Mouse (Mus musculus) ovary, postnatal 14 days (tissue): ENCODE results near the gene Cenps.
"Not testable (repeated sequence)": the region's sequence is repeated elsewhere in the genome, so short reads cannot be mapped to it uniquely, and the experiment has no call there.

ENCODE experiments used
- DNase-seq: peaks from one replicate; pipeline ENCODE4 v3.0.0; 2022; ENCODE audit warnings: low spot score

The Cenps gene

DNA sequence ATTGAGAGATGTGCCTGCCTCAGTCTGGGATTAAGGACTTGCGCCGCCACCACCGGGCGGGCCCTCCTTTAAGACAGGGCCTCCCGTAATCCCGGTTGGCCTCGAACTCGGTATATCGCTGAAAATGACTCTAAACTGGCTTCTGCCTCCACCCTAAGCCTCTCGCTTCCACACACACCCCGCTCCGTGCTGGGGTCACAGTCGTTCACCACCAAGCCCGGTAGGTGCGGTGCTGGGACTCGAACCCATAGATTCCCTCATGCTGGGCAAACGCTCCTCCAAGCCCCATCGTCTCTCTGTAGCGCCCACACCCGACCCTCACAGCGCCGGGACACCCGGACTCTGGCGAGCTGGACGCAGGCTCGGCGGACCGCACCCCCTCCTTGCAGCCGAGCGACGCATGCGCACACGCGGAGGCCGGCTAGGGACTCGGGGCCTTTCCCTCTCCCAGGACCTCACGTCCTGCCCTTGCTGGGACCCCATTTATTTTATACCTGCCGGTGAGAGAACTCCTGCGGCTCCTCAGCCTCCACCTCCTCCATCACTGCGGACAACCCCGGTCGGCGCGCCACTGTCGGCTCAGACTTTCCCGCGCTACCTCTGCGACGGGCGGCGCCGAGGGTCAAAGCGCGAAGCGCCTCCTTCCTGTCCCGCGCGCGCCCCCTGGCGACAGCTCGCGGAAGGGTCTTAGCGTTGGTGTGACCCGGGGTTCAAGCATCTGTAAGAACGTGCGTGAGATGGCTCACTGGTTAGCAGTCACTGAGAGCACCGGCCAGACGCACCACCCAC, at the start of gene Cenps:
Cenps (minus strand) TSS at position 648 of the 789 bp plus-strand sequence.
- peak; percentile 87 for DNase-seq

DNA sequence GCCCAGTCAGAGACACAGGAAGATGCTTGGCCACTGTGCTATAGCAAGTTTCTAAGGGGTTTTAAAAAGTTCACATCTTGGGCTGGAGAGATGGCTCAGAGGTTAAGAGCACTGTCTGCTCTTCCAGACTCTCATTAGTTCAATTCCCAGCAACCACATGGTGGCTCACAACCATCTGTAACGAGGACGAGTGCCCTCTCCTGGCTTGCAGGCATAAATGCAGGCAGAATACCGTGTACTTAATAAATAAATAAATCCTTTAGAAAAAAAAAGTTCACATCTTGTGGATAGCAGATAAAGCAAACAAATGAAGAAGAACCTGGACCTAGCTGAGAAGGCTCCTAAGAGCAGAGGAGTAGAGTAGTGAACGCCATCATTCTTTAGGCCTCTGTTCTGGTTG, 45.3 kb upstream of the Cenps start:
- DNase-seq: no peak

DNA sequence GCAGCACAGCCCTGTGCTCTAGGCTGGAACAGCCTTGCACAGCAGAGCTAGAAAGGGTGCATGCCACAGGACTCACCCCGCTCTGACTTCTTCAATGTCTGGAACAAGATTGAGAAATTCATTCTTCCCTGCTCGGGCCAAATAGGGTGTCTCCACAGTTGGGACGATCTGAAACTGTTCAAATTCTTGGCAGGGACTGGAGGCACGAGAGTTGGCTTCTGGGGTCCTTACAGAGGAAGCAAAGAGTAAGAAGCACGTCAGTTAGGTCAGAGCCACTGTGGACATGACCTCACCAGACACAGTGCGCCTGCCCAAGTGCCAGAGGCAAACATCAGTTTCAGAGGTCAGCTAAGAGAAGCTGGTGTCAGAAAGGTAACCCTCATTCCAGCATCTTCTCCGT, 44.8 kb upstream of the Cenps start:
- no peak for DNase-seq

DNA sequence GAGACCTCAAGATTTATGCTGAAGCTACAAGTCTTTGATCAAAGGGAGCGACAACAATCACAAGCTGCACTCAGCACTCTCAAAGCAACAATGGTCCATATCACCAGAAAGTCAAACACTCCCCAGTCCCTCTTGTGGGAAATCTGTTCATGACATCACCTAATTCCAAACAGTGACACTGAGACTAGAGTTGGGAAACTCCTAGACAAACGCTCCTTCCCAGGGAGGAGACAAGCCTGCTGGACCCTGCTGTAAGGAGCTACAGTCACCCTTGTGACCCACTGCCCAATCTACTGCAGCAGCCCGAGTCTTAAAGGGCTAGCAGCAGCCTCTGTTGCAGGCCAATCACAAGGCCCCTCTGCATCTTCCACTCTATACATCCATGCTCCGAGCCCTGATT, 42.1 kb upstream of the Cenps start:
- DNase-seq: no peak

DNA sequence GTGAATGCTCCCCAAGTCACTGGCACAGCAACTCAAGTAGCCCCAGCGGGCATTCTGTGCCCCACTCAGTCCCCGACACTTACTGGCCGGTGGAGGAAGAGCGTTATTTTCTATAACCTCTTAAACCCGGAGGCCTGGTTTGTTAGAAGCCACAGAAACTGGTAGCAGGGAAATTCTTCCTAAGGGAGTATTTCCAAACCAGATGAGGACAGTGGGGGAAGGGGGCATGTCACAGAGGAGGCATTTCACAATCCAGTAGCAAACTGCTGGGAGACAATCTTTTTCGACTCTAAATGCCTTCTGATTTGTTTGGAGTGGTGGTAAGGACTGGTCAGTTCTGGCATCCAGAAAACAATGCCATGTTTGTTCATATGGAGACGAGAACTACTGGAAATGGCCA, 41.7 kb upstream of the Cenps start:
- DNase-seq: no peak

DNA sequence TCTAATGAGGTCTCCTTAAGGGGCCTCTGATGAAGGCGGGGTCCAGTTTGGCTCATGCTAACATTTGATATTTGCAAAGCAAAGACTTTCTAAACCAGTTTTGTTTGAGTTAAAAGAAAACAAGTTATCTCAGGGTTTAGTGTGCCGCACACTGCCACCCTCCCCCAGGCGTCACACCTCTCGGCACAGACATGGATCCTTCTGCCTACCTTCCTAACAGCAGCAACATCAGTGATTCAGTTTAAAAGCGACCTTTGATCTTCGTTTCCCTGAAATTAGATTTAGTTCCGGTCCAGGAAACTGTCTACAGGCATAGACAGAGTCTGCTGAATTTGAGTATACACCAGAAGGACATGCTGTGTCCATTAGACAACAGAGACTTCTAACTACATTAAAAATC, 40.9 kb upstream of the Cenps start:
- DNase-seq: no peak

DNA sequence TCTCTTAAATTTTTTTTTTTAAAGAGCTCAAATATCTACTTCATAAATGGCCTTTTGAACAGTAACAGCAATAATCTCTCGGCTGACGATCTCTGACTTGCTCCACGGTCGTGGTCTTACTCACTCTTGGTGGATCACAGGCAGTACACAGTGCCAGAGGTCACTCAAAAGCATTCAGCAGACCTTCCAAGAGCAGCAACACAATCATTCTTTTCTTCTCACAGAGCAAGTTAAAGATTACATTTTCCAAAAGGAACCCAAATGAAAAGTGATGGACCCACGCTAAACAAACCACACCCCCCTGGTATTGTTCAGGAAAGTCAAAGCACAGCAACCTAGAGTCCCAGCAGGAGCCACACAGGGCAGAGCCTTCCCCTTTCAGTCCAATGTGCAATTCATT, 39.6 kb upstream of the Cenps start:
- DNase-seq: no peak

DNA sequence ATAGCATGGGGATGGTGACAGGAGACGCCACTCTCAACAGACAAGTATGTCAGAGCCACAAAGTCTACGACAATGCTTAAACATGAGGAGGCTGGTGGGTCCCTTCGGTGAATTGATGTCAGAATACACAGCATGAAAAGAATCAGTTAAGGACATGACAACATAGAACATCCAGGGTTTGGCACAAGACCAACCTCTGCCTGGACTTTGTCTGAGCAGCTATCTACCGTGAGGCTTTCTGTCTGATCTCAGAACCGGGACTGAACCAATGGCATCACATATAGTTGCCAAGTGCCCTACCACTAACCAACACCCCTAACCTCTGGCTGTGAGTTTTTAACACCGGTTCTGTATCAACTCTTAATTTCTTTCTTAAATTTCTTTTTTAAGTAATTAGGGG, 39.2 kb upstream of the Cenps start:
- no peak for DNase-seq

DNA sequence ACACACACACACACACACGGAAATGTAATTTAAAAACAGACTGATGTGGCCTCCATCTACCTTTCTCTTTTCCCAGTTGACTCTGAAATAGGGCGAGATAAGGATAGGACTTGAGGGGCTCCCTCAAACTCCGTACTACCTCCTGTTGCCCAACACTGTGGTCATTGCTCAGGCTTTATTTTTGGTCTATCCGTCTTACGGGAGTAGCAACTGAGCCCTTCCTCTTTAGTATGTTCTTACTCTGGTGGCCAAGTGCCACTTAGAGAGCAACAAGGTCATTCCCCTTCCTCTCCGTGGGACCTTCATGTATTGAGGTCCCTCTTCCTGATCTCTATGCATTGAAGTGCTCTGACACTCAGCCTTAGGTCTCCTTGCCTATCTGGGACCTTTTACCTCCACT, 36.2 kb upstream of the Cenps start:
- DNase-seq: no peak

DNA sequence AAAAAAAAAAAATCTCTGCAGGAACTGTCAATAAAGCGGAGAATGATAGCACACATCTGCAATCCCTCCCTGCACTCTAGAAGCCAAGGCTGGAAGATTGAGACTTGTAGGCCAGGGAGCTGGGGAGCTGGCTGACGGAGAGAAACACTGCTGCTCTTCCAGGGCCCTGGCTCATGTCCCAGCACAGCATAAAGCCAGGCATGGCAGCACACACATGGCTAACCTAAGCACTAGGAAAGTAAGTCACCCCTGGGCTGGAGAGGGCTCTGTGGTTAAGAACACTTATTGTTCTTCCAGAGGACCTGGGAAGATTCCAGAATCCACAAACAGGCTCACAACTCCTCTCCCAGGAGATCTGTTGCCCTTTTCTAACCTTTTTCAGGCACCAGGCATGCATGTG, 35.2 kb upstream of the Cenps start:
- DNase-seq: no peak

DNA sequence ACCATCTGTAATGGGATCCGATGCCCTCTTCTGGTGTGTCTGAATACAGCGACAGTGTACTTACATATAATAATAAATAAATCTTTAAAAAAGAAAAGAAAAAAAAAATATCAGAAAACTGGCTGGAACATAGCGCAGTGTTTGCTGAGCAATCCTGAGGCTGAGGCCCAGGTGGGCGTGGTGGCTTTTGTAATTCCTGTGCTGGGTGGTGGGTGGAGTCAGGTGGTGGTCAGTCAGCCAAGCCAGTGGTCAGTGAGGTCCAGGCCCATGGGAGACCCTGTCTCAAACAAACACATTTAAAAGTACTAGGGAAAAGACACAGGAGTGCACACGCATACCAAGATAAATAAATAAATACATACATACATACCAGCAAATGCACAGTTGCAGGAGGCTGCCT, 34.7 kb upstream of the Cenps start:
- DNase-seq: no peak

DNA sequence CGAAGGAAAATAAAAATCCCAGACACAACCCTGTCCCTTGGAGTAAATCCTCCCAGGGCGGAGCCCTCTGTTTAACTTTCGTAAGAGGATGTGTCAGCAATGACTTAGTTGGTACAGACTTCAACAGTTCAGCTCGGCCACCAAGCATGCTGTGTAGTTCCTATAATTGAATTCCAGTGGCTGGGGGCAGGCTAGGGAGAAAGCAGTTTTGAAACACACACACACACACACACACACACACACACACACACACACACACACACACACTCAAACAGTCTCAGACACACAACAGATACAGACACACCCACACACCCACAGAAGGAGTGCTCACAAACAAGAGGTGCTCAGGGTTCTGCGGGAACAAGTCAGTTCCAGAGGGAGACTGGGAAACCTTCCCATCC, 34.2 kb upstream of the Cenps start:
- DNase-seq: no peak

DNA sequence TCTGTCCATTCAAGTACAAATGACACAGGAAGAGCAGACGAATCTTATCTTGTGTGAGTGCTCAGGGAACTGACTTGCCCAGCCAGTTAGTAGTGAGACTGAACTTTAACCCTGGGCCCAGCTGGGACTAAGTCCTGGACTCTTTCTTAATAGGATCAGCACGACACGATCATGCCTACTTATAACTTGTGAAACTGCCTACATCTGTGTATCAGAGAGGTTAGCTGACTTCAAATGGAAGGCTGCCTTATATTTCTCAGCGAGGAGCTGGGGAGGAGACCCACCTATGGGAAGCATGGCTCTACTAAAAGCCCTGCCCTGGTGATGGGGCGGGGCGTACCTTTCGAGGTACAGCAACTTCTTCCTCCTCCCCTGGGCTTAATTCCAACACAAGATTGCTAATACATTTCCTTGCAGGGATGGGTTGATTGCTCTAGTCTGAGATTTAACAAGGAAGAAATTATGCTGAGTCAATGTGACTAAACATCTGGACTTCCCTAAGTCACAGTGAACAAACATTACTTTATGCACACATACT, 33.0 kb upstream of the Cenps start:
- no peak for DNase-seq

DNA sequence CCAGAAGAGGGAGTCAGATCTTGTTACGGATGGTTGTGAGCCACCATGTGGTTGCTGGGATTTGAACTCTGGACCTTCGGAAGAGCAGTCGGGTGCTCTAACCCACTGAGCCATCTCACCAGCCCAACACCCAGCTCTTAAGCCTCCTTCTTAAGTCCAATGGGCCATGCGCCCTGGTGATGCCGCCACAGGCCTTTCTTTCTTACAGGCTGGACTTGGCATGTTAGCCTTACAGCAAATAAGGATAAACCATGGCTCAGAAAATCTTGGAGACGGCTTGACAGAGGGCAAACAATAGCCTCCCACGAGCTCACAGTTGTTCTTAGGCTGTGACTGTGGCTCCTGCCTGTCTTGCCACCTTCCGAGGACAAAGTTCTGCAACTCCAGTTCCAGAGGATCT, 32.5 kb upstream of the Cenps start:
- DNase-seq: not testable (repeated sequence)

DNA sequence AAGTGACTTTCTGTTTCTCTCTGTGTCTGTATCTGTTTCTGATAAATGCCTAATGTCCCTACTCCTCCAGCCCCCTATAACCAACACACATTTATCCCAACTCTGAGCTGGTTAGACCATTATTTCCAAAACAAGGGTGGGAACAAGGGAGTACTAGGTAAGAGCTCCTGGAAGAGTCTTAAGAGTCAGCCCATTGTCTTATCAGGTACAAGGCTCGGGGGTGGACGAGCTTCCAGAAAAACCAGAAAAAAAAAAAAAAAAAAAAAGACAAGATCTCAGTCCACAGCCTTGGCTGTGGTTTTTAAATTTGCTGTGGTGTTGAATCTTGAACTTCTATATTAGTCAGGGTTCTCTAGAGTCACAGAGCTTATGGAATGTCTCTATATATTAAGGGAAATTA, 30.6 kb upstream of the Cenps start:
- no peak for DNase-seq

DNA sequence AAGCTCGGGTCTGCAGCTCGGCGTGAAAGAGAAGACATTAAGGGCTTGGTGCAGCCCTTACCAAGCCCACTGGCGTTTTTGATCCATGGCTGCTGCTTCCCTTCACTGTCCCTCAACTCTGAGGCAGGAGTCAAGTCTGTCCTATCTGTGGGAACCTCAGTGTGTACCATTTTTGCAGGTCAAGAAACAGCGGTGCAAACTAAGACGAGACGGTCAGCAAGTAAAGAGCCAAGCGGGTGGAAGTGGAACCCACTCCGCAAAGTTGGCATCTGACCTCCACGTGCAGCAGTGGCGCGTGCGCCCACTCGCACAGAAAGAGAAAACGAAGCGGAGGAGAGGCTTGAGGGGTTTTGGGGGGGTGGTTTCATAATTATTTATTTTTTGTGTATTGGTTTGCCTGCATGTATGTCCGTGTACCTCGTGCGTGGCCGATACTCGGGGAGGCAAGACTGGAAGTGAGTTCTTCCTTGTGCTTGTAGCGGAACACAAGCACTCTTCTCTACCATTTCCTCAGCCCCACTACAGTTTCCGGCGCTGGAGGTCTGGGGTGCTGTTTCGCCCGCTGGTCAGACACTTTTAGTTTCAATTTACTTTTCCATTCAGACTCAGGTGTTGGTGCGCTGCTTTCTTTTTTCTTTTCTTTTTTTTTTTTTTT, 29.7 kb upstream of the Cenps start:
- DNase-seq: no peak

DNA sequence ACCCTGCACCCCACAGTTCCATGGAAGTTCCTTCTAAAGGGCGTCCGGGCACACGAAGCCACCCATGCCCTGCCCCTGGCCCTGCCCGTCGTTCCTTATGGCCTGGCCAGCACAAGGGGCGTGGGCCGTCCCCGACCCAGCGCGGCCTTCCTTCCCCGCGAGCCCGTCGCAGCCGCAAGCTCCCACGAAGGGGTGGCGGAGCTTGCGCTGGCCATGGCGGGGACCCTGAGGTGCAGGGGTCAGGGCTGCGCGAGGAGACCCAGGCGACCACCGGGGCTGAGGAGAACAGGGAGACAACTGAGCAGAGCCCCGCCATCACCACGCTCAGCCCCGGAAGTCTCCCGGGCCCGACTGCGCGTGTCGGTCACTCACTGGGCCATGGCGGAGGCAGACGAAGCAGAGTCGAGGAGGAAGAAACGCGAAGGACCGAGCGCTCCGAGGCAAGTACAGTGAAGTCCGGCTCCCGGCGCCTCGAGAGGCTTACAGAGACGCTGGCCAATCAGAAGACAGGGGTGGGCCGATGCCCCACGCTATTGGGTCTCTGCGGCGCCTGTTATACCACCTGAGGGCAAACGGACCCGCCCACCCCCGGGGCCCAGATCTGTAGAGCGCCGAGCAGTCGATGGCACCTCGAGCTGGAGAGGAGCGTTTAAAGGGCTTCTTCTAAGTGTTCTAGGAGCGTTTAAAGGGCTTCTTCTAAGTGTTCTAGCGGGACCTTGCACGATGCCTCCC, 29.0 kb upstream of the Cenps start, which contains the start of gene Pgd:
Pgd (minus strand) TSS at position 557 of the 732 bp plus-strand sequence.
- peak; percentile 94 for DNase-seq

DNA sequence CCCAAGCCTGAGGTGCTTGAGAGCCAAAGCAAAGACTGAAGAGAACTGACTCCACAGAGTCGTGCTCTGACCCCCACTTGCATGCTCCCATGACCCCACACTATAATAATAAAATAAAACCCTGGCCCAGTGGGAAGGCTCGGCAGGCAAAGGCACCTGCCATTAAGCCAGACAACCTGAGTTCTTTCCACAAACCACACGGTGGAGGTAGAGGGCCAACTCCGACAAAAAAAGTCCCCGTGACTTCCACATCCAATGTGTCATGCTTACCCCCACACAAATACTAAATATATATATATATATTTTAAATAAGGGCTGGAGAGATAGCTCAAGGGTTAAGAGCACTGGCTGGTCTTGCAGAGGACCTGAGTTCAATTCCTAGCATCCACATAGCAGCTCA, 26.7 kb upstream of the Cenps start:
- DNase-seq: no peak

DNA sequence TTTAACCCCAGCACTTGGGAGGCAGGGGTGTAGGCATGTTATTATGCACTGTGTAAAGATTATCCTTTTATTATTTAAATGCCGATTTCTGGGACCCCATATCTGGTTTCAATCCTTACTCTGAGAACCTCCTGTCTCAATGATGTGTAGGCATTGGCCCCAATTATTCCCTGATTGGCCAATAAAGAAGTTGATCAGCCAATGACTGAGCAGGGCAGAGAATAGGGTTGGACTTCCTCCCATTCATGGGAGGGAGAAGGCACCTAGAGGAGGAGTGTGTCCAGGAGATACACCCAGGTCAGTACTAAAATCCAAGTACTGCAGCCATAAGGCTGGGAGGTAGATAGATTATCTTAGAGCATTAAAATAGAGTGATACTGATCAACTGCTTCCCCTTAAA, 25.8 kb upstream of the Cenps start:
- no peak for DNase-seq

DNA sequence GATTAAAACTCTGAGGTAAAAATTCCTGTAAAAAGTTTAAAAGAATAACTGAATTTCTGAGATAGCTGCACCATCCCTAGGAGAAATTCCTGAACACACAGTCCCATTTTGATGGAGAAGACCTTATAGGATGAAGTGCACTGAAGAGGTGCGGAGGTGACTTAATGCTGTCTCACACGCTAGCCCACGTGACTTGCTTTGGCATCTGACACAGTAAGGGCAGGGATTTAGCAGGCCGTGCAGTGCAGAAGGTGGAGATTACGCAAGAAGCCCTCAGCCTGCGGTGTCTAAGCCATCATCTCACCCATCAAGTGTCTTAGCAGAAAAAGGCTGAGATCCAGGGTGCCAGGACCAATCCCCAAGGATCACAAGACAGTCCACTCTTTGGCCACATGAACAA, 23.7 kb upstream of the Cenps start:
- DNase-seq: no peak

DNA sequence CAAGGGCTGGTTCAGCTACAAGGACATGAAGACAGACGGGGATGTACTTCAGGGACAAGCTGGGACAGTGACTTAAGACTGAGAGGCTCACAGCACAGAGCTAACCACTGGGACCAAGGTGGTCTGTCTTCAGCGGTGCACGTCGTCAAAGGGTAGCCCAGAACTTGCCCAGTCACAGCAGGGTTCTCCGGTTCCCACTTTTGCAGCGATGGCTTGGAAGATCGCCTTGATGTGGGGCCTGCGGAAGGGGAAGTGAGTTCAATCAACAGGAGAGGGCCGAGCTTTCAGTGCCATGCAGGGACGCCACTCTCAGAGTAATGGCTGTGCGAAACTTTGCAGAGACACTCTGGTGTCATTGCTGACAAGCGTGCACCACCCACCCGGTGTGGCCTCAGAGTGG, 22.5 kb upstream of the Cenps start:
- DNase-seq: no peak

DNA sequence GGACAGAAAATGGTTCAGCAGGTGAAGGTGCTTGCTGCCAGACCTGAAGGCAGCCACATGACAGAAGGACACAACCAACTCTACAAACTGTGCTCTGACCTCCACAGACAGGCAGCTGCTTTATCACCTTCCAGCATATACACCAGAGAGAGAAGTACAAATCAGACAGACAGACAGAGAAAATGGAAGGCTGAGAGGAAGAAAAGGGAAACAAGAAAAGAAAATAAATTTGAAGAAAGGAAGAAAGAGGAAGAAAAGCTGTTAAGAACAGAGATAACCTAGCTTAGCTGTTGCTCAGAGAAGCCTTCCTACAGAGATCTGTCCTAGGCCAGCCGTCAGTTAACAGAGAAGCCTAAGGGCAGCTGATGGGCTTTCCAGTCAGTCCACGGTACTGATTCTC, 21.8 kb upstream of the Cenps start:
- no peak for DNase-seq

DNA sequence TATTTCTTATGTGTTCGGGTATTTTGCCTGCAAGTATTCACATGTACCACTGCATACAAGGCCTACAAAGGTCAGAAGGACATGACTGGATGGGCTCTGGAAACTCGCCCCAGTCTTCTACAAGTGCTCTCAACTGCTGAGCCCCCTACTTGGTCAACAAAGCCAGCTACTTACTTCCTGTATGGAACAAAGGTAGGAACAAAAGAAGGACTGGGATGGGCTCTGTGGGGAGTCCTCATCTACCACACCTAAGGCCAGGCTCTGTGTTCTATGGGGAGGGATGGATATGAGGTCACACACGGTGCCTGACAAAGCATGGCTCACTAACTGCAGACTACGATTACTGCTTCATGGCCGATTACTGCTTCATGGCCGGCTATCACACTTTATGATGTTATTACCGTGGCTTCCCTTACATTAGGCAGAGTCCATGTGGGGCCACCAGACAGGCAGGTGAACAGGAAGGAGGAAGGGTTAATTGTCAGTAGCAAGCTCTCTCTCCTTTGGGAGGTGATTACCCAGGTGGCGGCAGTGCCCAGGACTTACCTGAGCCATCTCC, 20.1 kb upstream of the Cenps start:
- no peak for DNase-seq
